Mouse (Mus musculus) liver, embryonic 14.5 days (tissue): ENCODE measurements around the gene Zfp617.

ENCODE experiments used
- CTCF ChIP-seq: IDR thresholded peaks from 2 replicates; pipeline ENCODE4 v1.5.1; 2016; ENCODE audit warnings: antibody characterized with exemption, low read depth, control low read depth
- EP300 ChIP-seq: IDR thresholded peaks from 2 replicates; pipeline ENCODE4 v1.6.1; 2016; ENCODE audit warnings: antibody characterized with exemption, low read depth

DNA sequence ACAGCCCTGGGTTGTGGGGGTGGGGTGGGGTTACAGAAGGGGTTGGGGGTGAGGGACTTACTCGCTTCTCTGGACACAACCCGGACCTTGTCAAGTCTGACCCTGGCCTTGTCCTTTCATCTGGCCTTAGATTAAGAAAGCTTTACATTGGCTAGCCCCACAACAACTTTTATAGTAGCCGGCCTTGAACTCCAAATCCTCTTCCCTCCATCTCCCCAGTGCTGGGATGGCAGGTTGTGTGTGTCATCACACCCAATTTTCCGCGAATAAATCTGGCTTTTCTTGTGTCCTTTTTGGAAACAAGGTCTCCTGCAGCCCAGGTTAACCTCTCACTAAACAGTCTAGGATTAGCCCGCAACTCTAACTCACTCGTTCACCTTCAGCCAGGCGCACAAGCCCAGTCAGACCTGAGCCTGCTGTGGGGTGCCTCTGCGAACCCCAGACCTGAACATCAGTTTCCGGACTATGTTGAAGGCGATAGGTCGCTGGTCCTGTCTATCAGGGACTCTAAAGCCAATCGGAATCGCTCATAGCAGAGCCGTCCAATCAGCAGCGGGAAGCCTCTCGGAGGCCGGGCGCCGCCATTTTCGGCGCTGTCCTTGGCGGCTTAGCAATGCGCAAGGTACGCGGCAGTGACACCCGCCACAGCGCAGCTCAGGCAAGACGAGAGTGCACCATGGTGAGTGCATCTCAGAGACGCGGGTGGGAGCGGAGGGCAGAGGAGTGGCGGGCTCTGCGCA is 42.2 kb downstream of the Zfp617 start, which contains the start of gene Zfp961:
- 0 out of 2 replicates have a peak, but pooled peaks have one; percentile 14 for TF ChIP-seq EP300
- no peak for TF ChIP-seq CTCF
